Mouse (Mus musculus) monocyte, adult 59 days (primary cell): ENCODE measurements around the gene Pdhx. TPM values are rescaled to one million over a fixed set of nuclear protein-coding genes. Genes with fewer than 3 reads are reported as not detected.

Experiments
- total RNA-seq, 2 experiments: library from RNA; stranded (reverse); gene quantifications; one replicate each; pipeline ENCODE4 v1.2.4; 2023

The Pdhx gene
- 10 to 100 TPM; 10.3 to 14.4 TPM for total RNA-seq

GRCm38 (mm10) chr2:103073219-103073982 is at the start of gene Pdhx, which contains the start of gene Apip:
Pdhx (minus strand) TSS chr2:103073513.
Apip (plus strand) TSS chr2:103073675.

Other genes with a start within 250 kb of the Pdhx start
- 1,000 to 10,000 TPM; 1,060 to 1,087 TPM for gene Cd44, start 171.8 kb downstream of the Pdhx start, total RNA-seq
- 10 to 100 TPM; 13.4 to 17.4 TPM for gene Apip, start 162 bp upstream of the Pdhx start, total RNA-seq
- 1 to 10 TPM; 4.3 to 6.0 TPM for gene Ehf, start 229.8 kb upstream of the Pdhx start, total RNA-seq